Mouse (Mus musculus) kidney, adult 2 months (tissue): ENCODE measurements around the gene Zbtb20.

Experiments
- CTCF ChIP-seq: fragments of 200-500 bp; conservative IDR thresholded peaks from 2 replicates; pipeline ENCODE4 v1.5.1; 2011; ENCODE audit warnings: low read depth, mild to moderate bottlenecking, control low read depth, low read length, moderate library complexity, mixed read lengths; ENCODE audit not compliant: insufficient read depth, insufficient read length
- POLR2A ChIP-seq: fragments of 200-500 bp; IDR thresholded peaks from one replicate; pipeline ENCODE4 v1.6.1; 2011; ENCODE audit warnings: low read depth, low read length, control low read depth

- TF ChIP-seq CTCF (no peak), POLR2A (no peak)
Measured at GRCm38 (mm10) chr16:43172912-43173311, 297.2 kb downstream of the Zbtb20 start.
